Mouse (Mus musculus): ENCODE data around the gene Bmp8b.
"Not testable (repeated sequence)": the region's sequence is repeated elsewhere in the genome, so short reads cannot be mapped to it uniquely, and the experiment has no call there.

Bmp8b gene

DNA sequence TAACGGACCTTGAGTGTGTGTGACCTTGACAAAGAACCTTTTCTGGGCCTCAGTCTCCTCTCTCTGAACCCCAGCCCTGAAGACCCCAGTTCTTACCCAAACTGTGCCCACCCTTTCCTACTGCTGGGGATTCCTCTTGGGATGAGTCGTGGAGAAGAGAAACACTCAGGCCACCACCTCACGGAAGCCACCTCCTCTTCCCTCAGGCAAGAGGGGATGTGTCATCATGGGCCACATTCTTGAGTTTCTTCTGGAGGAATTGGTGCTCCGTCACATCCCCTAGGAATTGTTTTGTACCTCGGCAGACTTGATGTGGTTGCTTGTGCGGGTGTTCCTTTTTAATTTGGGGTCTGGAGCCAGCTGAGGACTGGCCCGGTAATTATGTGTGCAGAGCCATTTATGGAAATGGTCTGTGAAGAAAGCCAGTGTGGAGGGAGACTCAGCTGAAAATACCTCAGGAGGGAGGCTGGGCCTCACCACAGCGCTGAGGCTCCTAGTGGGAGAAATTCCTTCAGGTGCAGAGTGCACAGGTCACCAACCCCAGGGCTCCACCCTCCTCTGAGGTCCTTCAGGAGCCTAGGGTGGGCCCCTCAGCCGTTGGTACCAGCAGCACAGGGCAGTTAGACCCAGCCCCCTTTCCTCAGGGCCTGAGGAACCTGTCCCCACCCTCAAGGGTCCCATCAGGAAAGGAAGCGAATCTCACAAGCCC, 6.5 kb downstream of the Bmp8b start:
- not testable (repeated sequence) for DNase-seq (ENCODE audit: low spot score)

DNA sequence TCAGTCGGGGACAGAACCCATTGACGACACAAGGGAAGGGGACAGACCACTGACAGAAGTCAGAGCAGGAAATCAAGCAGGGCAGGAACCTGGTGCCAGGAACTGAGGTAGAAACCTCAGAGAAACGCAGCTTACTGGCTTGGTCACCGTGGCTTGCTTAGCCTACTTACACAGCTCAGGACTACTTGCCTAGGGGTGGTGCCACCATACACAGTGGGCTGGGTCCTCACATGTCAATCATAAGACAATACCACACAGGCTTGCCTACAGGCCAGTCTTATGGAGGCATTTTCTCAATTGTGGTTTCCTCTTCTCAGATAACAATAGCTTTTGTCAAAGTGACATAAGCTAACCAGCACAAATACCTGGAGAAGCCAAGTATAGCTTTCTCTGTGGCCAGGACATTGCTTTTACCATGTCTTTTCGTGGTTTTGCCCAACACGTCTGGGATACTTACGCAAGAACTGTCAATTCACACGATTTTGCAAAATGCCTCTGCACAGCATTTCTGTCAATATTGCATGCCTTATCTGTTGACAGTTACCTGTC, 7.3 kb downstream of the Bmp8b start:
- DNase-seq (ENCODE audit: low spot score): no peak

DNA sequence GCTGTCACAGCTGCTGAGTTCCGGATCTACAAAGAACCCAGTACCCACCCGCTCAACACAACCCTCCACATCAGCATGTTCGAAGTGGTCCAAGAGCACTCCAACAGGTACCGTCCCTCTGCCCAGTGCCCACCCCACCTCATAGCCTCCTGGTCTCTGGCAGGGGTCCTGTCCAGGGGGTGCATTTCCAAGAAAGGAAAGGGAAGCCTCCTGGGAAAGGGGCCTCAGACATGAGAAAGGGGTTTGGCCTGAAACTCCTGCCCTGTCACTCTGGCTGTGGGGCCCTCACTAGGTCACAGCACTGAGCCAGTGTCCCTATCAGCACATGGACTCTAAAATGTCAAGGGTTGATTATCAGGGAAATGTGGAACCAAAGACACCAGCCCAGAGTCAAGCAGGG, 9.7 kb downstream of the Bmp8b start:
- DNase-seq (ENCODE audit: low spot score): not testable (repeated sequence)

DNA sequence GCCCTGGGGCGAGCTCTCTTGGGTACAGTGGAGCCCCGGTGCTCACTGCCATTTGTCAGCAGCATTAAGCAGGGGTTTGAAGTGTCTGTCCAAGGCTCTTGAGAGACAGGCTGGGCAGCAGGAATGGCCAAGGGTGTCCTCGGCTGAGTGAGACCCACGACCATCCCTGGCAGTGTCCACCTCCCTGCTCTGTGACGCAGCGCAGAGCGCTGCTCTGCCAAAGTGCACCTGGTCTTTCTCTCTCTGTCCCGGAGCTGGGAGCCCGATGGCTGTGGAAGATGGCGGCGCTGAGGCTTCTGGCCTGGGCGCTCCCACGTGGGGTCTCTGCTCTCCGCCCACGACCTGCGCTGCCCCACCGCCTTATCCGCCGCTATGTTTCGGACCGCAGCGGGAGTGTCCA, 11.0 kb downstream of the Bmp8b start, which contains the start of gene Oxct2b:
Gene Oxct2b (plus strand): TSS at position 256 of the 400 bp plus-strand sequence.
- no peak for DNase-seq (ENCODE audit: low spot score)

DNA sequence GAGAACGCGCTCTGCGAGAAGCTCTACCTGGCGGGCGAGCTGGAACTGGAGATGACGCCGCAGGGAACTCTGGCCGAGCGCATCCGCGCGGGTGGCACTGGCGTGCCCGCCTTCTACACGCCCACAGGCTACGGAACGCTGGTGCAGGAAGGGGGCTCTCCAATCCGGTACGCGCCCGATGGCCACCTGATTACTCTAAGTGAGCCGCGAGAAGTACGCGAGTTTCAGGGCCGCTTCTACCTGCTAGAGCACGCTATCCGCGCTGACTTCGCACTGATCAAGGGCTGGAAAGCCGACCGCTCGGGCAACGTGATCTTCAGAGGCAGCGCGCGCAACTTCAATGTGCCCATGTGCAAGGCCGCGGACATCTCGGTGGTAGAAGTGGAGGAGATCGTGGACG, 11.7 kb downstream of the Bmp8b start:
- DNase-seq (ENCODE audit: low spot score): not testable (repeated sequence)

DNA sequence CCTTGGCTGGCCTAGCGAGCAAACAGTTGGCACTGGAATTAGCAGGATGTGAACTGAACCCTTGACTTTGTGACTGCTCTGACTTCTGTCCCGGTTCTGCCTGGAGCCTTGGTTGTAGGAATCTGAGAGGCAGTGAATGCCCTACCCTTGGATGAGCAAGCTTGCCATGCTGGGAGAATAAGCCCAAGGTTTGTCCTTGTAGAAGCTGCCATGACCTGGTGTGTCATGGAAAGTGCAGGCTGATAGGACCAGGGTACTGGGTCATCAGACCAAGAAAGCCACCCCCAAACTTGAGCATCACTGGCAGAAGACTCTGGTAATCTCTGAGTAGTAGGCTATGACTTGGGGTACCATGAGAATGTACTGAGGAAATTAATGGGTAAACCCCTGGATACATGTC, 16.3 kb downstream of the Bmp8b start:
- DNase-seq (ENCODE audit: low spot score): no peak

DNA sequence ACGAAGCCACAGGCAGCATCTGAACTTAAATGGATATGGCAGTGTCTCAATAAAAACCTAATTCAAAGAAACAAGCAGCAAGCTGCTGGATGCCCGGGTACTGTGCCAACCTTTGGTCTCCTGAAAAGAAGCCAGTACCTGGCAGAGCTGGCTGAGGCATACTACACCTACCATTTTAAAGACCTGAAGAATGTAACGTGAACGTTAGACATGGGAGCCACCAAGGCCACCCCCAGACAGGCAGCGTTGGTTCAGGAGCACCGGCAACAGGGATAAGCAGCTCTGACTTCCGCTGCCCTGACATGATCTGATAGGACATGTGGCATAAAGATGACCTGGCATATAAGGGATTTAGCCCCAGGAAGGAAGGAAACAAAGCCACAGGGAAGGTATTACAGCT, 21.7 kb downstream of the Bmp8b start:
- DNase-seq (ENCODE audit: low spot score): no peak

DNA sequence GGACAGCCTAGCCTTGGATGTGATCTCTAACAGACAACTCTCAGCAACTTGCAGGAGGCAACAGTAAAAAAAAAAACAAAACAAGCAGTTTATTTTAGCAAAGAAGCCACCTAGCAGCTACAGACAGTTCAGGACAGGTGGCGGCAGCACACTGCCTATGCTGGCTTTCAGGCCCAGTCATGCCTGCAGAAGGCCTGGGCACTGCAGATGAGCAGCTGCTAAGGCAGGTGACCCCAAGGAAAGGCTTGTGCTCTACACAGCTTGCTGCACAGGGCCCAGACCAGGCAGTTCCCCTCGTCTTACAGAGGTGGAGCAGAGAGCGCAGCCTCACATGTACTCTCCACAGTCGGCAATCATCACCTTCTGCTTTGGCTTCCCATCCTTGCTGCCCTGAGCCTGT, 22.1 kb downstream of the Bmp8b start:
- DNase-seq (ENCODE audit: low spot score): no peak

DNA sequence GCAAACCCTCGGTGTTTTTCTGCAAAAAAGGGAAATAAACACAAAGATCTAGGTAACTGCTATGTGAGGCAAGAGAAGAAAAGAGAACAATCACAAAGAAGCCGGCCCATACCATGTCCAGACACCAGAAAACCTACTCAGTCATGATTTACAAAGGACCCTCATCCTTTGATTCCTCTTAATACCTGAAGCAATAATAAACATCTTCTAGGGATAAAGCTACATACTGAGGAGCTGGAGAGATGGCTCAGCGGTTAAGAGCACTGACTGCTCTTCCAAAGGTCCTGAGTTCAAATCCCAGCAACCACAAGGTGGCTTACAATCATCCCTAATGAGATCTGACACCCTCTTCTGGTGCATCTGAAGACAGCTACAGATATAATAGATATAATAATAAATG, 32.6 kb downstream of the Bmp8b start:
- DNase-seq (ENCODE audit: low spot score): no peak

DNA sequence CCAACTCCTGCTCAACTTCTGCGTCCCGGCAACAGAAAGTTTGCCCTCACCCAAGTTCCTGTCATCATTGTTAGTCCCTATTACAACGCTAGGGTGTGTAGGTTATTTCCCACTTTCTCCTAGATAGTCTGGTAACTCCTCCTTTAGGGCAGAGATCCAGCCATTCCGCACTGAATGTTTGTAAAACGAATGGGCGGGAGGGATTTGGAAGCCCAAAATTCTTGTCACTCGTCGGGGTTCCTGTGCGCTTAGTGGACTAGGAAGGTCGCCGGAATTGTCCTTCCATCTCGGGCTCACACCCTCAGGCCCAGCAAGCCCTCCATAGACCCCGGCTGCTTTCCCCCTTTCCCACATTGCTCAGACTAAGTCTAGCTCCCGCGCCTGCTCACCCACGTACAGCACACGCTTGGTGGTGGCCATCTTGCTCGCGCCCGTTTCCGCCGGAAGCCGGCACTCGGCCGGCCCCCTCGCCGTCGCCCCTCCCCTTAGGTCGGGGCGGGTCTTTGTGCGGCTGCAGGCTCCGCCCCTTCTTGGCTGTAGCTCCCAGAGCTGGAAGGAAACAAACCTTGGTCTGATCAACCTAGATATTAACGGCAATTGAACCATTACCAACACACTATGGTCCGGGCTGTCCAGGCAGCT, 34.7 kb downstream of the Bmp8b start, which contains the start of gene Ppie:
Gene Ppie (minus strand): TSS at position 439 of the 642 bp plus-strand sequence.
- peak; percentile 70 for DNase-seq (ENCODE audit: low spot score)

DNA sequence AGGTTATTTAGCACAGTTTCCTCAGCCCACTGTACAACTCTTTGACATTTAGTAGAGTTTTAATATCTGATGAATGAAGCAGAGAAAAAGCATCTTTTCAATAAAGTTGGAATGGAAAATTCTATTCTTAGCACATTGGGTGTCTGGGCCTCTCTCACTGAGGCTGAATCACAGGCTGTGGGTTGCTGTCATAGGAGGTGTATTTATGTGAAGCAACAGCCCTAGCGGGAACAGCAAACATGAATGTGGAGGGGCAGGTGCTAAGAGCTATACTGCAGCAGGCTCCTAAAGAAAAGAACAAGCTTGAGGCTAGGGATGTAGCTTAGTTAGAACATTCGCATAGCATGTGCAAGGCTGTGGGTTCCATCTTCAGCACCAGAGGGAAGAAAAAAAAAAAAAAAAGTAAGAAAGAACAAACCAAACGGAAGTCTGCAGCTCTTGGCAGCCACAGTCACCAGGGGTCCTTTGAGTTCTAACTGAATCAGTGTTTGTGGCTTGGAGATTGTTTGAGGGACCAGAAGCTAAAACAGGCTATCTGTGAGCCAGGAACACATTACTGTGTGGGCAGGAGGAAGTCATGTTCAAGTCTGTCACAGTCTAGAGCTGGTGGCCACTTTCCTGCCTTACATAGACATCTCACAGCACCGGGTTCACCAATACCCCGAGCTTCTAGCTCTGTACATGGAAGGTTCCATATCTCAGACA, 42.6 kb downstream of the Bmp8b start:
- DNase-seq (ENCODE audit: low spot score): no peak

DNA sequence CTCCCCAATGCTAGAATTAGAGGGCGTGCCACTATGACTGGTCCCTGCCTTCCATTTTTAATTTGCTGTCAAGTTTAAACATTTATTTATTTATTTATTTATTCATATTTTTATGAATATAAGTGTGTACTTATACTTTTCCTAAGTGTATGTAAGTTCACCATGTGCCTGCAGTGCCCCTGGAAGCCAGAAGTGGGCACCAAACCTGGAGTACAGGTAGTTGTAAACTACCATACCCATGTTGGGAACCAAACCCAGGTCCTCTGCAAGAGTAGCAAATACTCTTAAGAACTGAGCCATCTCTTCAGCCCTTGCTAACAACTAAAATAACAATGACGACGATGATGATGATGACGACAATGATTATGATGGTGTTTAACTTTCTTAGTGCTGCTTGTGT, 47.0 kb downstream of the Bmp8b start:
- no peak for DNase-seq (ENCODE audit: low spot score)

DNA sequence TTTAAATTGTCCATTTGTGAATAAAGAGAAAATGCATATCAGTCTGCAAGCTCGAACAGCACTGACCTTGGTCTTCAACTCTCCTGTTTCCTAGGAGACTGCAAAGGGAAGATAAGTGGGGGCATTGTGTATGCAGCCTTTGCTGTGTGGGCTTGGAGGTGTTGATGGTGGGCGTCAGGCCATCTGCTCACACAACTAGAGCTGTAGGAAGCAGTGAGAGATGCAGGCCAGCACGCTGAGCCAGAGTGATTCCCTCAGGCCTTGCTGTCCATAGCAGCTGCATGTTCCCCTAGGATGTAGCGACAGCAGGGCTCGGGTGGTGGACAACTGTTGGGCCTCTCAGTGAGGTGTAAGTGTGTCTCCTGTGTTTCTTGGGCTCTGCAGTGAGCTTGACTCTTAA, 48.0 kb downstream of the Bmp8b start:
- DNase-seq (ENCODE audit: low spot score): no peak

DNA sequence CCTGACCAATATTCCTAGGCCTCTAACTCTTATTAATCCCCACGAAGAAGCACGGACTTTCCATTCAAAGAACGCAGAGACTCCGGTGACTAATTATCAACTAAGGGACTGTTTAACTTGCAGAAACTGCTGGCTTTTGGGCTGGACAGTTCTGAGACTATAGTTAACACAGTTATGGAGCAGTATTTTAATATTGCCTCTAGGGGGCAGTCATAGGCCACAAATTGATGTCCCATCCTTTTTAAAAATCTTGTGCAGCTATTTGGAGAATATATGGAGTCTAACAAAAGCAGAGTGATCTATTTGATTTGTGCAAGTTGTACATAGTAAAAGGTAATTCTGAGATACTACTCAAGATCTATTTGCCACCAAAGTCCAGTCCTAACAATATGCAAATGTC, 50.0 kb downstream of the Bmp8b start:
- DNase-seq (ENCODE audit: low spot score): no peak

DNA sequence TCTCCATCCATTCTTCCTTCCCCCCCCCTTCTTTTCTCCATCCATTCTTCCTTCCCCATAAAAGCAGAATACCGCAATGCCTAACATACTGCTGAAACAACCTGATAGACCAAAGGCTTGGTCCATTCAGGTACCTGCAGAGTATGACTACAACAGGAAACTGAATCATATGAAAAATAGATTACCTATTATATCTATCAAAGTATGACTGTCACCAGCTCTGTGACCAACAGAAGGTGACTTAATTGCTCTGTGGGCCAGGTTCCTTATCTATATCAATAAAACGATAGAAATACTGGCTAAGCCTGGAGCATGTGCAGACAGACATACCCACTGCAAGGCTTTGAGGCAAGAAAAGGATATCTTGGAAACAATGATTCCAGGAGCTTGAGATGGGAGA, 50.5 kb downstream of the Bmp8b start:
- DNase-seq (ENCODE audit: low spot score): no peak

DNA sequence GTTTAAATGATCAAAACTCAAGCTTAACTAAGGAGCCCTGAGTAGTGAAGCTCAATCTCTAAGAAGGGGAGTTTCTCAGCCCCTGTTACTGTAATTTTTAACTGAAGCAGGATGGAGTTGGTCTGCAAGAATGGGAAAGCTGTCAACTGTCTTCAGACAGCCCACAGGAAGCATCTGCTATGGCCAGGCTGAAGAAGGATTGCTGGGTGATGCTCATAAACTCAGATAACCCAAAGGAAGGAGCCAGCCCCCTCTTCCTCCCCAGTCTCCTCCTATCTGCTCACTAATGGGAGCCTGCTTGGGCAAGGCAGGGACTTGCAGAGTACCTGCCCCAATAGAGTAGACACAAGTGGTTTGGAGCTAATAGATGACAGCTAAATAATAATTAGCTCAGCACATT, 50.9 kb downstream of the Bmp8b start:
- DNase-seq (ENCODE audit: low spot score): no peak

DNA sequence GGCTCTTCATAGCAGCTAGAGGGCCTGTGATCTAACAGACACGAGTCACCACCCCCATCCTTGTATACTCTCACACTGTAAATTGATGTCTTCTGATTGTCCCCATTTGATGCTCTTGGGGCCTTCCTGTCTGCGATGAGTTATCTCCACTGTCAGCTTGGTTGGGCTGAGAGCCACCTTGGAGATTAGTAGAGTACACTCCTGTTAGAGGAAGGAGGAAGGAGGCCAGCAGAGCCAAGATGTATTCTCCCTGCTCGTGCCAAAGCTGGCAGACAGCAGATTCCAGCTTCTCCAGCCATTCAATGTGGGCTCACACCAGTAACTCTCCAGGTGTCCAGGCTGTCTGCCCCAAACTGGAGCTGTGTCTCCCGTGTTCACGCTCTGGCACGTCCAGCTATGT, 55.6 kb downstream of the Bmp8b start:
- DNase-seq (ENCODE audit: low spot score): no peak

DNA sequence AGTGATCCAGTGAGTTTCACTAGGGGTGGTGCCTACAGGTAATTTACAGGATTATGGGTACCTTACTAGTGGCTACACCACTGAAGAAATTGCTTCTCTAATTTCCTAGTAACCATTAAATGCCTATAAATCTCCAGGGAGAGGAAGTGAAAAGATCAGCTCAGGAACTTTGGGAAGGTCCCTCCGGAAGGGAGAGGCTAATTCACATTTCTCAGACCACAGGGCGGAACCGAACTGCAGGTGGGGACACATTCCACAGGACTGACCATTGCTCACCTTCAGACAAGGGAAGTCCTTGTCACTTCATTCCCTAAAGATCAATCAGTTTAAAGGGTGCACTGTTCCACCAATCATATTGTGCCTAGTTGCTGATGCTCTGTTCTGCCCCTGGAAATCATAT, 56.3 kb downstream of the Bmp8b start:
- not testable (repeated sequence) for DNase-seq (ENCODE audit: low spot score)

DNA sequence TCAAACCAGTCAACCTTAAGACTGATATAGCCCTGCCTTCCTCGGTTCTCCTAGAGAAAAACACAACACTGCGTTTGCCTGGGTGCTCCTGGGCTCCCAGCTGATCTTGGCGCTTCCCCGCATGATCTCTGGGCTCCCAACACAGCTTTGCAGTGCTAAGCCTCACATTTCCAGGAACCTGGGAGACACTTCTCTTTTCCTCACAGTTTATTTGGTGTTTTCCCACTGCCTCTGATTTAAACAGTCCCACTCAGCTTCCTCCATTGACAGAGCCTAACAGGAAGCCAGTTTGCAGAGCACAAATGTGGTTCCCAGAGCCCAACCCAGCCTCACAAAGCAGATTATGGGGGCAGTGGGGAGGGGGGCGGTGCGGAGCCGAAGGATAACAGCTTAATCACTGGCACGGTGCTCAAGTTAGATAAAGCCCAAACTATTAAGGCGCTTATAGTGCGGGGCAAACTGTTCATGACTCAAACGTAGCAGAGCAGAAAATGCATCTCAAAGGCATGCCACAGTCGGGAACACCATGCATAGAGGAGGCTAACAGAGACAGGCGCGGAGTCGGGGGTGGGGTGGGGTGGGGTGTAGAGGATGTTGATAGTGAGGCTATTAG, 57.4 kb downstream of the Bmp8b start:
- no peak for DNase-seq (ENCODE audit: low spot score)

DNA sequence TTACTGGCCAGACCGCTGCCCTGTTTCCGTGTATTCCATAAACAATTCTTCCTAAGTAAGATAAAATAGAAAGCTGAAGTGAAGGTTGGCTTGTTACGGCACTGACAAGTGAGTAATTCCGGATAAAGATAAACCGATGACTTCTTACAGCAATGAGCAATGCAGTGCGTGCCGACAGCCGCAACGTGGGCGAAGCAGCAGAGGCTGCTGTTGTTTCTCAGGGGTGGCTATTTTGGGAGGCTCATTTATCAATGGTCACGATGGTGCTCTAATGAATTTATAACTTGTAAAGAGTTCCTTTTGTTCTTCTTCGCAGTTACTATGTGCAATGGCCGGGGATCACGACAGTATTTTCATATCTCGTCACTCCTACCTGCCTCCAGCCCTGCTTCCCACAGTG, 59.2 kb downstream of the Bmp8b start:
- no peak for DNase-seq (ENCODE audit: low spot score)

DNA sequence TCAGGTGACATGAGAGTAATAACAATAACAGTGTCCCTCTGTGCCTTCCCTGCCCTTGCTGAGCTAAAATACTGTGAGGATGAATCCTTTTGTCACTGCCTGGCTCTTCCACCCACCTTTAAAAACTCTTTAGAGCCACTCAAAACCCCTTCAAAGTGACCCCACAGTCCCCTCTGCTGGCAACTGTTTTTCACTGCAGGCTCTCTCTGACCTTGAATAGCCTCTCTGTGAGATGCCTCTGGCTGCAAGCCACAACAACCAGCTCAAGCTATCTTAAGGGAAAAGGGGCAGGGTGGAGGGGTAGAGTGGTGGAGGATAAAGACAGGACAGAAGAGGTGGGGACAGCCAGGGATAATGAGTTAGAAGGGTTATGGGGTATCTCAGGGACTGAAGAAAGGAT, 66.8 kb downstream of the Bmp8b start:
- no peak for DNase-seq (ENCODE audit: low spot score)

All from spleen, adult 12 weeks (tissue).